Mouse (Mus musculus) layer of hippocampus, postnatal 14 days (tissue): ENCODE data around the gene Rogdi. TPM values are rescaled to one million over a fixed set of nuclear protein-coding genes. Genes with fewer than 3 reads are reported as not detected.

ENCODE experiments used
- DNase-seq, 2 experiments: peaks; one replicate each; pipeline ENCODE4 v3.0.0; 2021 to 2022; ENCODE audit warnings: low spot score in 2 of 2, mixed read lengths in 1 of 2
- total RNA-seq, 2 experiments: library from RNA; stranded (reverse); gene quantifications; 2 replicates each; pipeline ENCODE4 v1.2.3; 2021

The Rogdi gene
- total RNA-seq, 2 experiments from 2014 or later: 280 to 286 TPM

- no peak for DNase-seq
These were observed 15.8 kb downstream of the Rogdi start, which contains the start of gene Sept12 for GRCm38 (mm10) chr16:4997553-4997952. Sept12 (minus strand) TSS chr16:4997852.

GRCm38 (mm10) chr16:4993276-4993675 is 20.1 kb downstream of the Rogdi start:
- no peak for DNase-seq

GRCm38 (mm10) chr16:4984717-4985116 is 28.6 kb downstream of the Rogdi start:
- DNase-seq: no peak

GRCm38 (mm10) chr16:4979755-4980380 is 33.5 kb downstream of the Rogdi start:
- DNase-seq: no peak

- DNase-seq: no peak
These were observed 34.9 kb downstream of the Rogdi start for GRCm38 (mm10) chr16:4978275-4979051.

- no peak for DNase-seq
These were observed 37.2 kb downstream of the Rogdi start for GRCm38 (mm10) chr16:4976180-4976579.

- DNase-seq: no peak
These were observed 38.8 kb downstream of the Rogdi start for GRCm38 (mm10) chr16:4974521-4974920.

- no peak for DNase-seq
These were observed 41.7 kb downstream of the Rogdi start for GRCm38 (mm10) chr16:4971626-4972025.

GRCm38 (mm10) chr16:4969055-4969843 is 44.1 kb downstream of the Rogdi start:
- DNase-seq: no peak

GRCm38 (mm10) chr16:4968426-4968825 is 44.9 kb downstream of the Rogdi start:
- no peak for DNase-seq

GRCm38 (mm10) chr16:4965392-4966129 is 47.8 kb downstream of the Rogdi start:
- no peak for DNase-seq

- no peak for DNase-seq
These were observed 48.5 kb downstream of the Rogdi start for GRCm38 (mm10) chr16:4964731-4965391.

GRCm38 (mm10) chr16:4963797-4964709 is 49.3 kb downstream of the Rogdi start, which contains the start of gene Anks3:
Anks3 (minus strand) TSS chr16:4964205.
- DNase-seq: peak; percentile 99 to 100

GRCm38 (mm10) chr16:4963346-4963745 is 50.0 kb downstream of the Rogdi start:
- no peak for DNase-seq

GRCm38 (mm10) chr16:4960260-4960659 is 53.1 kb downstream of the Rogdi start:
- DNase-seq: no peak
